Mouse (Mus musculus) lung, postnatal 0 days (tissue): ENCODE measurements at regions not wholly inside any gene's neighbourhood (a gene's known extent, or its start where the extent isn't known, plus 50 kb on each side); places are given as distances from the start of the nearest gene placed in this dataset.
A peak's percentile ranks its signal among the peaks of the same experiment; 100 is the strongest.

Experiments
- ATAC-seq: fragments of 200-750 bp; cut with Nextera tagmentation; 2 replicates; pipeline ENCODE4 v1.8.0; 2017; ENCODE audit warnings: moderate library complexity
- DNase-seq: peaks from one replicate; pipeline ENCODE4 v3.0.0-alpha.2; 2016; ENCODE audit warnings: low spot score
- H3K27ac ChIP-seq: fragments of 300-500 bp; sonication (generic); 2 replicates; pipeline ENCODE4 v1.5.1; 2014; ENCODE audit warnings: antibody characterized with exemption, mild to moderate bottlenecking, low read length, mixed read lengths
- H3K27me3 ChIP-seq: fragments of 300-500 bp; sonication (generic); replicated peaks from 2 replicates; pipeline ENCODE4 v1.6.1; 2014; ENCODE audit warnings: low read length, mixed read lengths; ENCODE audit not compliant: insufficient read depth
- H3K36me3 ChIP-seq: fragments of 300-500 bp; sonication (generic); 2 replicates; pipeline ENCODE4 v1.6.1; 2014; ENCODE audit warnings: low read length, mixed read lengths; ENCODE audit not compliant: insufficient read depth
- H3K4me1 ChIP-seq: fragments of 300-500 bp; sonication (generic); 2 replicates; pipeline ENCODE4 v1.6.1; 2014; ENCODE audit warnings: antibody characterized with exemption, low read depth, low read length, mixed read lengths; ENCODE audit not compliant: insufficient read depth
- H3K4me2 ChIP-seq: fragments of 300-500 bp; sonication (generic); replicated peaks from 2 replicates; pipeline ENCODE4 v1.6.1; 2014; ENCODE audit warnings: low read depth, mild to moderate bottlenecking, low read length, moderate library complexity, mixed read lengths
- H3K4me3 ChIP-seq: fragments of 300-500 bp; sonication (generic); 2 replicates; pipeline ENCODE4 v1.5.1; 2014; ENCODE audit warnings: low read depth, low read length
- H3K9ac ChIP-seq: fragments of 300-500 bp; sonication (generic); replicated peaks from 2 replicates; pipeline ENCODE4 v1.6.1; 2014; ENCODE audit warnings: low read depth, mild to moderate bottlenecking
- H3K9me3 ChIP-seq: fragments of 300-500 bp; sonication (generic); 2 replicates; pipeline ENCODE4 v1.6.1; 2016; ENCODE audit warnings: low read length, mixed read lengths
- CTCF ChIP-seq: IDR thresholded peaks from 2 replicates; pipeline ENCODE4 v1.5.1; 2016; ENCODE audit warnings: antibody characterized with exemption, mild to moderate bottlenecking
- EP300 ChIP-seq: IDR thresholded peaks from 2 replicates; pipeline ENCODE4 v1.6.1; 2016; ENCODE audit warnings: antibody characterized with exemption, mild to moderate bottlenecking, control low read depth
- WGBS: fragments of 180-500 bp; shearing (Covaris S2); extraction: QIAGEN DNeasy Blood & Tissue Kit; methylation state at CpG from one replicate; pipeline ENCODE4 v1.1.7; 2014; 5-methylcytosine and 5-hydroxymethylcytosine counted together

GRCm38 (mm10) chr1:75798375-75799099 is 252.5 kb downstream of the Slc4a3 start:
- ATAC-seq: peak; percentile 55
- H3K9me3 ChIP-seq: no peaks in the 10 kb centered on the region

DNA sequence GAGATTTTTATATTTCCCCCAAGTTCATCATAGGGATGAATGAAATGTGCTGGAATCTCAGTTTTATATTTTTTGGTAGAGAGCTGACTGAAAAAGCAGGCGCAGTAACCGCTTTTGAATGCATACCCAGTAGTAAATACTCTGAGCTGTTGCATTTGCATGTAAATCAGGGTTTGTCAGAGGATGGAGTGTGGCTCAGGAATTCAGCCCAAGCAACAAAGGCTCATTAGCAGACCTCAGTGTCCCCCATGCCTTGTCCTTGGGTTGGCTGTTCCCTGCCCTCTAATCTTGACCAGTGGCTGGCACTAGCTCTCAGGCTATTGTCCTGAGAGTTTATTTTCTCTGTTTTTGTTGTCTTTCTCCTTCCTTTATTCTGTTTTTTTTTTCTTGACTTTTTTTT is 258.4 kb downstream of the Slc4a3 start:
- TF ChIP-seq EP300 (no peak), CTCF (no peak)
- Histone ChIP-seq H3K9ac (no peak overlapping the region), H3K36me3 (no peaks in the 10 kb centered on the region), H3K27ac (no peak overlapping the region), H3K4me3 (no peak overlapping the region), H3K4me1 (no peaks in the 10 kb centered on the region), H3K4me2 (no peak overlapping the region), H3K27me3 (no peaks in the 10 kb centered on the region), H3K9me3 (no peaks in the 10 kb centered on the region)
- ATAC-seq: no peak
- WGBS: 72% methylated on average over 2 of the region's 2 CpGs
- no peak for DNase-seq

More at GRCm38 (mm10) chr1:75798375-75799099, 252.5 kb downstream of the Slc4a3 start:
- H3K4me1 ChIP-seq: no peaks in the 10 kb centered on the region
- no peaks in the 10 kb centered on the region for H3K27me3 ChIP-seq
- TF ChIP-seq CTCF (no peak), EP300 (no peak)
- H3K27ac ChIP-seq: no peak overlapping the region
- H3K9ac ChIP-seq: no peak overlapping the region
- no peak overlapping the region for H3K4me2 ChIP-seq
- H3K36me3 ChIP-seq: no peaks in the 10 kb centered on the region
- H3K4me3 ChIP-seq: no peak overlapping the region
- 36% methylated on average over 6 of the region's 6 CpGs for WGBS
- DNase-seq: peak; percentile 45

- Histone ChIP-seq H3K4me2 (no peak overlapping the region), H3K27me3 (no peaks in the 10 kb centered on the region), H3K27ac (no peak overlapping the region), H3K4me1 (no peaks in the 10 kb centered on the region), H3K36me3 (no peaks in the 10 kb centered on the region), H3K9me3 (no peaks in the 10 kb centered on the region), H3K4me3 (no peak overlapping the region), H3K9ac (no peak overlapping the region)
- no peak for DNase-seq
- 81% methylated on average over 3 of the region's 3 CpGs for WGBS
- TF ChIP-seq CTCF (no peak), EP300 (no peak)
- ATAC-seq: no peak
Observed at GRCm38 (mm10) chr1:75812471-75812870, 266.4 kb downstream of the Slc4a3 start.

DNA sequence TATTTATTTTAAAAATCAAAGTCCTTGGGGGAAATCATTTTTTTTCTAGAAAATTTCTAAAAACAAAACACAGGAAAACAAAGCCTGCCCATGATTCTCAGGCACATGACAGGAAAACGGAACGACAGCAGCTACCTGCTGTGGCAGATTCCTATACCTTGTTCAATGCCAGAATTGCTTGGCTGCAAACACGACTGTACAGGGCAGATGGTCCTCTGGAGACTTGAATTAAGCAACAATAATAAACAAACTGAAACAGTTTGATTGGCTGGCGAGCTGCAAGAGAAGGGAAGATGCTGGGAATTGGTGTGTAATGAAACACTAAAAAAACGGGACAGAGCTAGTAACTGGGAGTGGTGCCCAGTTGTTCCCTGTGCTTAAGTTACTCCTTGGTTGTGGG is 280.1 kb downstream of the Slc4a3 start:
- Histone ChIP-seq H3K9ac (no peak overlapping the region), H3K27ac (no peak overlapping the region)
- WGBS: 53% methylated on average over 5 of the region's 5 CpGs

GRCm38 (mm10) chr1:75833071-75833830 is 287.2 kb downstream of the Slc4a3 start:
- no peaks in the 10 kb centered on the region for H3K9me3 ChIP-seq
- no peak for DNase-seq
- no peaks in the 10 kb centered on the region for H3K27me3 ChIP-seq
- no peak overlapping the region for H3K9ac ChIP-seq
- H3K4me3 ChIP-seq: no peak overlapping the region
- H3K4me1 ChIP-seq: no peaks in the 10 kb centered on the region
- TF ChIP-seq EP300: no peak
- no peak for TF ChIP-seq CTCF
- ATAC-seq: no peak
- no peaks in the 10 kb centered on the region for H3K36me3 ChIP-seq
- no peak overlapping the region for H3K27ac ChIP-seq
- 29% methylated on average over 12 of the region's 12 CpGs for WGBS
- H3K4me2 ChIP-seq: no peak overlapping the region

More for the DNA sequence above, 280.1 kb downstream of the Slc4a3 start:
- Histone ChIP-seq H3K36me3 (no peaks in the 10 kb centered on the region), H3K27me3 (no peaks in the 10 kb centered on the region), H3K4me2 (no peak overlapping the region), H3K4me1 (no peaks in the 10 kb centered on the region), H3K4me3 (no peak overlapping the region), H3K9me3 (no peaks in the 10 kb centered on the region)
- no peak for TF ChIP-seq EP300
- no peak for TF ChIP-seq CTCF
- ATAC-seq (no peak), DNase-seq (no peak)

GRCm38 (mm10) chr1:75834361-75834760 is 288.3 kb downstream of the Slc4a3 start:
- no peak overlapping the region for H3K4me2 ChIP-seq
- ATAC-seq (no peak), DNase-seq (no peak)
- no peak overlapping the region for H3K27ac ChIP-seq
- 66% methylated on average over 3 of the region's 3 CpGs for whole genome bisulfite sequencing
- no peak for TF ChIP-seq CTCF
- no peak for TF ChIP-seq EP300
- no peaks in the 10 kb centered on the region for H3K4me1 ChIP-seq
- H3K27me3 ChIP-seq: no peaks in the 10 kb centered on the region
- no peaks in the 10 kb centered on the region for H3K9me3 ChIP-seq
- no peak overlapping the region for H3K9ac ChIP-seq
- H3K36me3 ChIP-seq: no peaks in the 10 kb centered on the region
- no peak overlapping the region for H3K4me3 ChIP-seq
